Mouse (Mus musculus): ENCODE measurements around the gene Szrd1. TPM values are rescaled to one million over a fixed set of nuclear protein-coding genes. Genes with fewer than 3 reads are reported as not detected.
"Not testable (repeated sequence)": the region's sequence is repeated elsewhere in the genome, so short reads cannot be mapped to it uniquely, and the experiment has no call there.

Szrd1 gene
- polyA plus RNA-seq, 1 experiment from 2014 or later, result 24.0 TPM

GRCm38 (mm10) chr4:141137740-141138139, 1.8 kb downstream of the Szrd1 start:
- peaks cover 30 to 48% of the 10 kb centered on the region in 2 experiments for H3K4me1 ChIP-seq (ENCODE audit: control insufficient read depth in 2 of 2, insufficient read depth in 2 of 2, low read length in 2 of 2)
- not testable (repeated sequence) for H3K4me3 ChIP-seq (ENCODE audit: control insufficient read depth in 1 of 2, insufficient read depth in 1 of 2, low read depth in 1 of 2, low read length in 2 of 2); H3K27me3 ChIP-seq (ENCODE audit: control insufficient read depth, insufficient read depth, low read length); H3K36me3 ChIP-seq (ENCODE audit: control insufficient read depth, insufficient read depth, low read length); ATAC-seq (ENCODE audit: insufficient number of reproducible peaks, insufficient read depth, low FRiP score, low read depth); H3K9ac ChIP-seq (ENCODE audit: low read length); H3K27ac ChIP-seq (replicated peaks in 1 of 2; ENCODE audit: control insufficient read depth in 1 of 2, insufficient read depth in 1 of 2, low read depth in 2 of 2, low read length in 2 of 2); H3K9me3 ChIP-seq (ENCODE audit: control insufficient read depth, low read length)
- peak overlapping the region; percentile 75 for H3K4me2 ChIP-seq (ENCODE audit: low read length)
- WGBS, result 70% methylated on average over 1 of the region's 3 CpGs

- no peak overlapping the region for H3K27ac ChIP-seq (replicated peaks in 1 of 2; ENCODE audit: control insufficient read depth in 1 of 2, insufficient read depth in 1 of 2, low read depth in 2 of 2, low read length in 2 of 2)
- 79% methylated on average over 7 of the region's 7 CpGs for WGBS
Measured at GRCm38 (mm10) chr4:141136126-141136525, 3.4 kb downstream of the Szrd1 start.

GRCm38 (mm10) chr4:141134751-141135530, 4.6 kb downstream of the Szrd1 start:
- Histone ChIP-seq H3K4me1 (ENCODE audit: control insufficient read depth in 2 of 2, insufficient read depth in 2 of 2, low read length in 2 of 2) (peaks cover 44 to 68% of the 10 kb centered on the region in 2 experiments), H3K4me2 (ENCODE audit: low read length) (peak overlapping the region; percentile 13), H3K27ac (replicated peaks in 1 of 2; ENCODE audit: control insufficient read depth in 1 of 2, insufficient read depth in 1 of 2, low read depth in 2 of 2, low read length in 2 of 2) (peak overlapping the region in 1 of 2 experiments; percentile 26; a peak in 2 of 4 replicates), H3K9me3 (ENCODE audit: control insufficient read depth, low read length) (no peaks in the 10 kb centered on the region), H3K9ac (ENCODE audit: low read length) (peak overlapping the region; percentile 27; the same call in 1 of the 2 replicates), H3K36me3 (ENCODE audit: control insufficient read depth, insufficient read depth, low read length) (no peaks in the 10 kb centered on the region), H3K27me3 (ENCODE audit: control insufficient read depth, insufficient read depth, low read length) (no peaks in the 10 kb centered on the region), H3K4me3 (ENCODE audit: control insufficient read depth in 1 of 2, insufficient read depth in 1 of 2, low read depth in 1 of 2, low read length in 2 of 2) (no peak overlapping the region)
- ATAC-seq (ENCODE audit: insufficient number of reproducible peaks, insufficient read depth, low FRiP score, low read depth), result no peak
- WGBS, result 61% methylated on average over 20 of the region's 20 CpGs

More at GRCm38 (mm10) chr4:141136126-141136525, 3.4 kb downstream of the Szrd1 start:
- Histone ChIP-seq H3K4me2 (ENCODE audit: low read length) (no peak overlapping the region), H3K36me3 (ENCODE audit: control insufficient read depth, insufficient read depth, low read length) (no peaks in the 10 kb centered on the region), H3K4me3 (ENCODE audit: control insufficient read depth in 1 of 2, insufficient read depth in 1 of 2, low read depth in 1 of 2, low read length in 2 of 2) (no peak overlapping the region), H3K9me3 (ENCODE audit: control insufficient read depth, low read length) (no peaks in the 10 kb centered on the region), H3K4me1 (ENCODE audit: control insufficient read depth in 2 of 2, insufficient read depth in 2 of 2, low read length in 2 of 2) (peaks cover 43 to 64% of the 10 kb centered on the region in 2 experiments), H3K9ac (ENCODE audit: low read length) (no peak overlapping the region), H3K27me3 (ENCODE audit: control insufficient read depth, insufficient read depth, low read length) (no peaks in the 10 kb centered on the region)
- ATAC-seq (ENCODE audit: insufficient number of reproducible peaks, insufficient read depth, low FRiP score, low read depth), result no peak

GRCm38 (mm10) chr4:141134031-141134441, 5.5 kb downstream of the Szrd1 start:
- H3K4me2 ChIP-seq (ENCODE audit: low read length), result peak overlapping the region; percentile 13; the same call in 1 of the 2 replicates

GRCm38 (mm10) chr4:141133227-141133626, 6.3 kb downstream of the Szrd1 start:
- Histone ChIP-seq H3K4me1 (ENCODE audit: control insufficient read depth in 2 of 2, insufficient read depth in 2 of 2, low read length in 2 of 2) (peaks cover 44 to 66% of the 10 kb centered on the region in 2 experiments), H3K4me2 (ENCODE audit: low read length) (no peak overlapping the region), H3K36me3 (ENCODE audit: control insufficient read depth, insufficient read depth, low read length) (no peaks in the 10 kb centered on the region), H3K27ac (replicated peaks in 1 of 2; ENCODE audit: control insufficient read depth in 1 of 2, insufficient read depth in 1 of 2, low read depth in 2 of 2, low read length in 2 of 2) (0 out of 4 replicates have a peak overlapping the region, but pooled peaks of 1 of the 2 experiments have one; percentile 20), H3K9ac (ENCODE audit: low read length) (no peak overlapping the region; the same call in 1 of the 2 replicates), H3K4me3 (ENCODE audit: control insufficient read depth in 1 of 2, insufficient read depth in 1 of 2, low read depth in 1 of 2, low read length in 2 of 2) (no peak overlapping the region), H3K9me3 (ENCODE audit: control insufficient read depth, low read length) (no peaks in the 10 kb centered on the region), H3K27me3 (ENCODE audit: control insufficient read depth, insufficient read depth, low read length) (no peaks in the 10 kb centered on the region)
- no peak for ATAC-seq (ENCODE audit: insufficient number of reproducible peaks, insufficient read depth, low FRiP score, low read depth)
- 56% methylated on average over 8 of the region's 8 CpGs for WGBS

More at GRCm38 (mm10) chr4:141134031-141134441, 5.5 kb downstream of the Szrd1 start:
- peak overlapping the region in 1 of 2 experiments; percentile 26; a peak in 1 of 4 replicates for H3K27ac ChIP-seq (replicated peaks in 1 of 2; ENCODE audit: control insufficient read depth in 1 of 2, insufficient read depth in 1 of 2, low read depth in 2 of 2, low read length in 2 of 2)
- peak overlapping the region; percentile 45; the same call in 1 of the 2 replicates for H3K9ac ChIP-seq (ENCODE audit: low read length)
- H3K27me3 ChIP-seq (ENCODE audit: control insufficient read depth, insufficient read depth, low read length), result no peaks in the 10 kb centered on the region
- WGBS, result 48% methylated on average over 8 of the region's 8 CpGs
- H3K9me3 ChIP-seq (ENCODE audit: control insufficient read depth, low read length), result no peaks in the 10 kb centered on the region
- peaks cover 44 to 68% of the 10 kb centered on the region in 2 experiments for H3K4me1 ChIP-seq (ENCODE audit: control insufficient read depth in 2 of 2, insufficient read depth in 2 of 2, low read length in 2 of 2)
- no peaks in the 10 kb centered on the region for H3K36me3 ChIP-seq (ENCODE audit: control insufficient read depth, insufficient read depth, low read length)
- ATAC-seq (ENCODE audit: insufficient number of reproducible peaks, insufficient read depth, low FRiP score, low read depth), result no peak
- H3K4me3 ChIP-seq (ENCODE audit: control insufficient read depth in 1 of 2, insufficient read depth in 1 of 2, low read depth in 1 of 2, low read length in 2 of 2), result no peak overlapping the region

GRCm38 (mm10) chr4:141132191-141132590, 7.4 kb downstream of the Szrd1 start:
- Histone ChIP-seq H3K36me3 (ENCODE audit: control insufficient read depth, insufficient read depth, low read length) (no peaks in the 10 kb centered on the region), H3K27ac (replicated peaks in 1 of 2; ENCODE audit: control insufficient read depth in 1 of 2, insufficient read depth in 1 of 2, low read depth in 2 of 2, low read length in 2 of 2) (peak overlapping the region; percentile 6 to 56; a peak in 2 of 4 replicates), H3K4me2 (ENCODE audit: low read length) (no peak overlapping the region), H3K9me3 (ENCODE audit: control insufficient read depth, low read length) (no peaks in the 10 kb centered on the region), H3K4me1 (ENCODE audit: control insufficient read depth in 2 of 2, insufficient read depth in 2 of 2, low read length in 2 of 2) (peaks cover 44 to 58% of the 10 kb centered on the region in 2 experiments), H3K4me3 (ENCODE audit: control insufficient read depth in 1 of 2, insufficient read depth in 1 of 2, low read depth in 1 of 2, low read length in 2 of 2) (no peak overlapping the region), H3K9ac (ENCODE audit: low read length) (0 out of 2 replicates have a peak overlapping the region, but pooled peaks have one; percentile 32), H3K27me3 (ENCODE audit: control insufficient read depth, insufficient read depth, low read length) (no peaks in the 10 kb centered on the region)
- ATAC-seq (ENCODE audit: insufficient number of reproducible peaks, insufficient read depth, low FRiP score, low read depth), result no peak
- 55% methylated on average over 8 of the region's 8 CpGs for WGBS

GRCm38 (mm10) chr4:141131531-141132061, 8.0 kb downstream of the Szrd1 start:
- ATAC-seq (ENCODE audit: insufficient number of reproducible peaks, insufficient read depth, low FRiP score, low read depth), result no peak
- Histone ChIP-seq H3K4me3 (ENCODE audit: control insufficient read depth in 1 of 2, insufficient read depth in 1 of 2, low read depth in 1 of 2, low read length in 2 of 2) (no peak overlapping the region), H3K9me3 (ENCODE audit: control insufficient read depth, low read length) (no peaks in the 10 kb centered on the region), H3K9ac (ENCODE audit: low read length) (no peak overlapping the region), H3K27ac (replicated peaks in 1 of 2; ENCODE audit: control insufficient read depth in 1 of 2, insufficient read depth in 1 of 2, low read depth in 2 of 2, low read length in 2 of 2) (peak overlapping the region; percentile 9 to 56; a peak in 3 of 4 replicates), H3K27me3 (ENCODE audit: control insufficient read depth, insufficient read depth, low read length) (no peaks in the 10 kb centered on the region), H3K4me2 (ENCODE audit: low read length) (no peak overlapping the region), H3K36me3 (ENCODE audit: control insufficient read depth, insufficient read depth, low read length) (no peaks in the 10 kb centered on the region), H3K4me1 (ENCODE audit: control insufficient read depth in 2 of 2, insufficient read depth in 2 of 2, low read length in 2 of 2) (peaks cover 39 to 53% of the 10 kb centered on the region in 2 experiments)
- 51% methylated on average over 5 of the region's 5 CpGs for WGBS

Measured in heart, embryonic 14.5 days (tissue).